Mouse (Mus musculus) brain, embryonic 14.5 days (tissue): ENCODE results near the gene Cck.

ENCODE experiments used
- CTCF ChIP-seq: fragments of 200-500 bp; IDR thresholded peaks from 2 replicates; pipeline ENCODE4 v1.5.1; 2012; ENCODE audit warnings: inconsistent platforms, mild to moderate bottlenecking, moderate library complexity, borderline replicate concordance; ENCODE audit not compliant: insufficient read depth, insufficient read length; ENCODE audit errors: extremely low read depth
- POLR2A ChIP-seq: fragments of 200-500 bp; IDR thresholded peaks from 2 replicates; pipeline ENCODE4 v1.6.1; 2012; ENCODE audit warnings: mild to moderate bottlenecking, inconsistent platforms, borderline replicate concordance; ENCODE audit not compliant: poor library complexity, insufficient read depth, insufficient read length, severe bottlenecking; ENCODE audit errors: extremely low read depth

- TF ChIP-seq POLR2A (no peak), CTCF (peak; percentile 43; the same call in 1 of the 2 replicates)
Observed at GRCm38 (mm10) chr9:121445364-121445763, 50.1 kb downstream of the Cck start.
